Mouse (Mus musculus): ENCODE results near the gene Gnaz. TPM values are rescaled to one million over a fixed set of nuclear protein-coding genes. Genes with fewer than 3 reads are reported as not detected.

Gene Gnaz
- polyA plus RNA-seq, 1 experiment from 2014 or later, result 12.2 TPM

- WGBS, result 100% methylated on average over 1 of the region's 1 CpGs
- Histone ChIP-seq H3K27me3 (ENCODE audit: control insufficient read depth, insufficient read depth, low read length) (no peaks in the 10 kb centered on the region), H3K9ac (ENCODE audit: low read length) (no peak overlapping the region), H3K27ac (ENCODE audit: low read depth, low read length) (no peak overlapping the region), H3K9me3 (ENCODE audit: control insufficient read depth, low read length) (no peaks in the 10 kb centered on the region), H3K4me1 (ENCODE audit: control insufficient read depth, insufficient read depth, low read length) (no peaks in the 10 kb centered on the region), H3K36me3 (ENCODE audit: control insufficient read depth, insufficient read depth, low read length) (no peaks in the 10 kb centered on the region), H3K4me2 (no peak overlapping the region), H3K4me3 (ENCODE audit: low read depth, low read length) (no peak overlapping the region)
- DNase-seq (ENCODE audit: low spot score, missing footprints) (no peak), ATAC-seq (ENCODE audit: low FRiP score) (no peak)
These were observed 26.2 kb upstream of the Gnaz start for GRCm38 (mm10) chr10:74940795-74941194.

DNA sequence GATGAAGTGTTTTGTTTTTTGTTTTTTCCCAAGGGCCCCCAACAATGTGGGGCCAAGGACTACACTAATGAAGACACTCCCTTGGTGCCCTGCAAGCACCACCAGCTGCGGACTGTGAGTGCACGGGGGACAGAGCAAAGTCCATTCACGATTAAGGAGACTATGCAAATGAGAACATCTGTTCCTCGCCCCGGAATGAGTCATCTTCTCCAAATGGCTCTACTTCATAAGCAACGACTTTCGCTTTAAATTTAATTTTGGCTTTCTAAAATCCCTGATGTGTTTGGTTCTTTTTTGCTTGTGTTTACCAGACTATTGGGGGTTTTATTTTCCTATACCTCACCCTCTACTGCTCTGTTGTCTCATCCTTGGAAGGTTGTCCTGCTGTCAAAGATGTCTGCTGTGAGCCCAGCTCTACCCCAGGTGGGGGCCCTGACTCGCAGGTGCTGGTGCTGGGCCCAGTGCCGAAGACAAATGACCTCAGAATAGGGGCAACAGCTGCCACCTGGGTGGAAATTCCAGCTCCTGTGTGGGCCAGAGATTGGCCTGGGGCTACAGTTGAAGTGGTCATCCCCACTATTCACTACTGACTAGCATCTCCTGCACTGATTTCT lies 14.0 kb upstream of the Gnaz start:
- no peak overlapping the region for H3K4me2 ChIP-seq
- no peaks in the 10 kb centered on the region for H3K9me3 ChIP-seq (ENCODE audit: control insufficient read depth, low read length)
- H3K36me3 ChIP-seq (ENCODE audit: control insufficient read depth, insufficient read depth, low read length), result no peaks in the 10 kb centered on the region
- no peaks in the 10 kb centered on the region for H3K27me3 ChIP-seq (ENCODE audit: control insufficient read depth, insufficient read depth, low read length)
- H3K4me3 ChIP-seq (ENCODE audit: low read depth, low read length), result no peak overlapping the region
- 46% methylated on average over 9 of the region's 9 CpGs for WGBS
- ATAC-seq (ENCODE audit: low FRiP score) (no peak), DNase-seq (ENCODE audit: low spot score, missing footprints) (no peak)
- H3K27ac ChIP-seq (ENCODE audit: low read depth, low read length), result no peak overlapping the region
- no peaks in the 10 kb centered on the region for H3K4me1 ChIP-seq (ENCODE audit: control insufficient read depth, insufficient read depth, low read length)
- no peak overlapping the region for H3K9ac ChIP-seq (ENCODE audit: low read length)

DNA sequence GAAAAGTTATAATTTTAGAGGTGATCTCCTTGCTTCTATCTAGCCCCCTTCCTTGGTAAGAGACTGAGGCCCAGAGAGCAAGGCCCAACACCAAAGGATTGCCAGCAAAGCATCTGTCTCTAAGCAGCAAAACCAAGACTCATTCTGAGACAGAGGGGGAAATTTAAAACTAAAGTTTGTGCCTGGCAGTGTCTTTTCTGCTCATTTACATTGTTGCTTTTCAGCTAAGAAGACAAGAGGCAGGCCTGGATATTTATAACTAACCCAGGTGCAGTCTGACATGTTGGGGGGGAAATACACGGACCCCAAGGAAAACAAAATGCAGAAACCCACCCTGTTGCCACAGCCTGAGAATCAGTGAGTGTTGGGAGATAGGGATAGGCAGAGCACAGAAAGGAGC lies 2.6 kb upstream of the Gnaz start:
- no peak overlapping the region for H3K4me3 ChIP-seq (ENCODE audit: low read depth, low read length)
- WGBS, result 74% methylated on average over 1 of the region's 1 CpGs
- no peak overlapping the region for H3K27ac ChIP-seq (ENCODE audit: low read depth, low read length)
- H3K4me1 ChIP-seq (ENCODE audit: control insufficient read depth, insufficient read depth, low read length), result peaks cover 11% of the 10 kb centered on the region
- no peaks in the 10 kb centered on the region for H3K36me3 ChIP-seq (ENCODE audit: control insufficient read depth, insufficient read depth, low read length)
- no peak overlapping the region for H3K4me2 ChIP-seq
- DNase-seq (ENCODE audit: low spot score, missing footprints) (no peak), ATAC-seq (ENCODE audit: low FRiP score) (no peak)
- no peaks in the 10 kb centered on the region for H3K9me3 ChIP-seq (ENCODE audit: control insufficient read depth, low read length)
- H3K27me3 ChIP-seq (ENCODE audit: control insufficient read depth, insufficient read depth, low read length), result peaks cover 12% of the 10 kb centered on the region
- no peak overlapping the region for H3K9ac ChIP-seq (ENCODE audit: low read length)

- no peaks in the 10 kb centered on the region for H3K36me3 ChIP-seq (ENCODE audit: control insufficient read depth, insufficient read depth, low read length)
- H3K9me3 ChIP-seq (ENCODE audit: control insufficient read depth, low read length), result no peaks in the 10 kb centered on the region
- peak overlapping the region; percentile 85 for H3K4me2 ChIP-seq
- peak overlapping the region; percentile 69 for H3K9ac ChIP-seq (ENCODE audit: low read length)
- ATAC-seq (ENCODE audit: low FRiP score), result no peak
- 2% methylated on average over 25 of the region's 25 CpGs for WGBS
- H3K4me1 ChIP-seq (ENCODE audit: control insufficient read depth, insufficient read depth, low read length), result peaks cover 11% of the 10 kb centered on the region
- H3K27ac ChIP-seq (ENCODE audit: low read depth, low read length), result no peak overlapping the region
- H3K4me3 ChIP-seq (ENCODE audit: low read depth, low read length), result peak overlapping the region; percentile 67
- H3K27me3 ChIP-seq (ENCODE audit: control insufficient read depth, insufficient read depth, low read length), result peaks cover 12% of the 10 kb centered on the region
- peak; percentile 90 for DNase-seq (ENCODE audit: low spot score, missing footprints)
These were observed 782 bp downstream of the Gnaz start for GRCm38 (mm10) chr10:74967651-74968267.

DNA sequence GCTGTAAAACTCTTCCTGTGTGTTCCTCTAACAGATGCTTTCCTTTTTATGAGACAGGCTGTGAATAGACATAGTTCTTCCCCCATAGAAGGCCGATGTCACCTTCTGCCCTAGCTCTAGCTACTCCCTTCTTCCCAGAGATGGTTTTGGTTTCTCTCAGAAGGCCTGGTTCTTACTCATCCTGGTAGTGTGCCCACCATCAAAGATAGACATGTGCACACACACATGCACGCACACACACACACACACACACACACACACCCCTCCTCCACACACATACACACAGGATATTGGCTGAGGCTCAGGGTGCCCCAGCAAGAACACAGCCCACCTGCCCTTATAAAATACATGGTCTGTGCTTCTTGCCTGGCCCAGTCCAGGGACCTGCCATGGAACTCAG lies 2.3 kb downstream of the Gnaz start:
- ATAC-seq (ENCODE audit: low FRiP score), result no peak
- Histone ChIP-seq H3K27ac (ENCODE audit: low read depth, low read length) (no peak overlapping the region), H3K27me3 (ENCODE audit: control insufficient read depth, insufficient read depth, low read length) (peaks cover 12% of the 10 kb centered on the region), H3K36me3 (ENCODE audit: control insufficient read depth, insufficient read depth, low read length) (no peaks in the 10 kb centered on the region), H3K4me1 (ENCODE audit: control insufficient read depth, insufficient read depth, low read length) (peaks cover 11% of the 10 kb centered on the region), H3K4me2 (no peak overlapping the region), H3K4me3 (ENCODE audit: low read depth, low read length) (no peak overlapping the region), H3K9me3 (ENCODE audit: control insufficient read depth, low read length) (no peaks in the 10 kb centered on the region), H3K9ac (ENCODE audit: low read length) (no peak overlapping the region)
- no peak for DNase-seq (ENCODE audit: low spot score, missing footprints)
- WGBS, result 88% methylated on average over 2 of the region's 2 CpGs

GRCm38 (mm10) chr10:74973026-74973425 lies 6.0 kb downstream of the Gnaz start:
- Histone ChIP-seq H3K27me3 (ENCODE audit: control insufficient read depth, insufficient read depth, low read length) (peaks cover 5% of the 10 kb centered on the region; the same call in 1 of the 2 replicates), H3K9ac (ENCODE audit: low read length) (no peak overlapping the region), H3K36me3 (ENCODE audit: control insufficient read depth, insufficient read depth, low read length) (no peaks in the 10 kb centered on the region), H3K4me1 (ENCODE audit: control insufficient read depth, insufficient read depth, low read length) (peaks cover 3% of the 10 kb centered on the region; the same call in 1 of the 2 replicates), H3K4me2 (no peak overlapping the region), H3K27ac (ENCODE audit: low read depth, low read length) (no peak overlapping the region), H3K9me3 (ENCODE audit: control insufficient read depth, low read length) (no peaks in the 10 kb centered on the region), H3K4me3 (ENCODE audit: low read depth, low read length) (no peak overlapping the region)
- ATAC-seq (ENCODE audit: low FRiP score) (no peak), DNase-seq (ENCODE audit: low spot score, missing footprints) (no peak)
- WGBS, result 79% methylated on average over 6 of the region's 6 CpGs

DNA sequence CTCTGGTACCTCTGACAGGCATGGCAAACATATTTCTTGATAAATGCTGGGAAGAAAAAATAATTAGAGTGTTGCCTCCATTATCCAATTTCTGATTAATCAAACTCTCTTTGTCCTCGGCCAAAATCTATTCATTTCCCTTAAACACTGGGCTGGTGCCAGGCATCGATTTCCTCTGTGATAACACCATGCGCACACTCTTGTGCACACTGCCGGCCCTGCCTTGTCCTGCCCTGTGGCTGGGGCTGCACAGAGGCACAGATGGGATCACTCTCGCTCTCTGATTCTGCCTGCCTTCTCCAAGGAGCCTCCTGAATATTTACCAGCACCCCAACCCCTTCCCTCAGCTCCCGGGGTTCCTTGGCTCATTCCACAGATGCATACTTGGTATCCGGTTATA lies 8.6 kb downstream of the Gnaz start:
- no peak overlapping the region for H3K9ac ChIP-seq (ENCODE audit: low read length)
- ATAC-seq (ENCODE audit: low FRiP score) (no peak), DNase-seq (ENCODE audit: low spot score, missing footprints) (no peak)
- no peak overlapping the region for H3K4me2 ChIP-seq
- 91% methylated on average over 7 of the region's 7 CpGs for WGBS
- H3K9me3 ChIP-seq (ENCODE audit: control insufficient read depth, low read length), result no peaks in the 10 kb centered on the region
- no peaks in the 10 kb centered on the region for H3K27me3 ChIP-seq (ENCODE audit: control insufficient read depth, insufficient read depth, low read length)
- H3K27ac ChIP-seq (ENCODE audit: low read depth, low read length), result no peak overlapping the region
- no peak overlapping the region for H3K4me3 ChIP-seq (ENCODE audit: low read depth, low read length)
- no peaks in the 10 kb centered on the region for H3K4me1 ChIP-seq (ENCODE audit: control insufficient read depth, insufficient read depth, low read length)
- no peaks in the 10 kb centered on the region for H3K36me3 ChIP-seq (ENCODE audit: control insufficient read depth, insufficient read depth, low read length)

DNA sequence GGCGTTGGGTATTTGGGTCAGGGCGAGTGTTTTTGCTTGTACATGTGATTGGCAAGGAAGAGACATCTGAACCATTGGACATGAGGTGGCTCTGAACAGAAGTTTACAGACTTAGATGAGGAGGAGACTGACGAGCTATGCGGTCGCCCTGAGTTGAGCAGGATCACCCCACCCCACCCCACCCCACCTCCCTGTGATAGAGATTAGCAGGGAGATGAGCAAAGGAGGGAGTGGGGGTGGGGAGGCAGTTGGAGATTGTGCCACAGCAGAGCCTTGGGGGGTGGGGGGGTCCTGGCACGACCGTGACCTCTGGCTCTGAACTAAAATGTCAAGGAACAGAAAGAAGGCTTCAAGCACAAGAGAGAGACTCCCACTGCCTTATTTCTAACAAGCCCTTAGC lies 9.5 kb downstream of the Gnaz start:
- H3K9ac ChIP-seq (ENCODE audit: low read length), result no peak overlapping the region
- WGBS, result 74% methylated on average over 7 of the region's 7 CpGs
- ATAC-seq (ENCODE audit: low FRiP score) (no peak), DNase-seq (ENCODE audit: low spot score, missing footprints) (no peak)
- no peaks in the 10 kb centered on the region for H3K9me3 ChIP-seq (ENCODE audit: control insufficient read depth, low read length)
- no peaks in the 10 kb centered on the region for H3K4me1 ChIP-seq (ENCODE audit: control insufficient read depth, insufficient read depth, low read length)
- H3K4me3 ChIP-seq (ENCODE audit: low read depth, low read length), result no peak overlapping the region
- H3K36me3 ChIP-seq (ENCODE audit: control insufficient read depth, insufficient read depth, low read length), result no peaks in the 10 kb centered on the region
- H3K27ac ChIP-seq (ENCODE audit: low read depth, low read length), result no peak overlapping the region
- H3K4me2 ChIP-seq, result no peak overlapping the region
- no peaks in the 10 kb centered on the region for H3K27me3 ChIP-seq (ENCODE audit: control insufficient read depth, insufficient read depth, low read length)

DNA sequence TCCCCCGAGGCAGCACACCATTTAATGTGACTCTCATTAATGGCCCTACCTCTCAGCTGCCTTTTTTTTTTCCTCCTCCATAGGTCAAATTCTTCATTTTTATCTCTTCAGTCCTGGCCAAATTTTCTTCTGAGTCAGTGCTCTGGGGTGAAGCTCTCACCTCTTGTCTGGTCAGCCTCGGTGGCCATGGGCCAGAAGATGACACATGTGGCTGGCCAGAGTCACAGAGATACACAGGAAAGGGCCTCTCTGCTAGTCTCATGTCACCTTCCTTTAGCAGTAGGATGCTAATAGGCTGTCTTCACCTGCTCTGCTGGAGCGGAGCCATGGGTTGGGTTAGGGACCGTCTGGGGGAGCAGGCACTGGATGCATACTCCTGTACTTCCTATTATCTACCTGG lies 11.1 kb downstream of the Gnaz start:
- Histone ChIP-seq H3K27me3 (ENCODE audit: control insufficient read depth, insufficient read depth, low read length) (no peaks in the 10 kb centered on the region), H3K36me3 (ENCODE audit: control insufficient read depth, insufficient read depth, low read length) (no peaks in the 10 kb centered on the region), H3K9me3 (ENCODE audit: control insufficient read depth, low read length) (no peaks in the 10 kb centered on the region), H3K4me3 (ENCODE audit: low read depth, low read length) (no peak overlapping the region), H3K4me2 (no peak overlapping the region), H3K27ac (ENCODE audit: low read depth, low read length) (no peak overlapping the region), H3K9ac (ENCODE audit: low read length) (no peak overlapping the region), H3K4me1 (ENCODE audit: control insufficient read depth, insufficient read depth, low read length) (no peaks in the 10 kb centered on the region)
- no peak for ATAC-seq (ENCODE audit: low FRiP score)
- WGBS, result 83% methylated on average over 4 of the region's 4 CpGs
- DNase-seq (ENCODE audit: low spot score, missing footprints), result peak; percentile 21
